Mouse (Mus musculus): ENCODE data around the gene Cideb.

DNA sequence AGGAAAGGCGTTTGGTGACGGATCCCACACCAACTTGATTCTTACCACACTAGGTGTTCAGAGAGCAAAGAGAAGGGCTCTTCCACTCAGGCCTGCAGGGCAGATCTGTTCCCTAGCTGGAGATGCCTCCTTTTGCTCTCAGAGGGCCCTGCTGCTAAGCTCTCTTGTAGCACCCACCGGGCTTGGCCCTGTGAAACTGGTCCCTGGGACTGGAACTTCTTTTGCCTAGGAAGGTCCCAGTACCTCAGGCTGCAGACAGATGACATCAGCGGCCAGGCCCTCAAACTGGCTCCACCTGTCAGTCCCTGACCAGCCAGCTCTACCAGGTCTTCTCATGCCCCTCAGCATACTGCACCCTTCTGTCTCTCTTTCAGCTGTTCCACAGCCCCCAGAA is 44.5 kb downstream of the Cideb start, which contains the start of gene Tgm1:
- TF ChIP-seq CTCF (IDR thresholded peaks at IDR 0.05; ENCODE audit: control insufficient read depth, insufficient read depth, low read length): no peak
- TF ChIP-seq POLR2A (IDR thresholded peaks at IDR 0.05; ENCODE audit: borderline replicate concordance, control insufficient read depth, low read depth, low read length): no peak
